Mouse (Mus musculus) embryo, embryonic 10 days (tissue): Measurements from ENCODE around the gene Pik3cd.

Source experiments
- DNase-seq: peaks from one replicate; pipeline ENCODE4 v3.0.0-alpha.2; 2015; ENCODE audit warnings: low spot score

The Pik3cd gene

GRCm38 (mm10) chr4:149689822-149690700, 12.3 kb downstream of the Pik3cd start:
- DNase-seq = no peak

DNA sequence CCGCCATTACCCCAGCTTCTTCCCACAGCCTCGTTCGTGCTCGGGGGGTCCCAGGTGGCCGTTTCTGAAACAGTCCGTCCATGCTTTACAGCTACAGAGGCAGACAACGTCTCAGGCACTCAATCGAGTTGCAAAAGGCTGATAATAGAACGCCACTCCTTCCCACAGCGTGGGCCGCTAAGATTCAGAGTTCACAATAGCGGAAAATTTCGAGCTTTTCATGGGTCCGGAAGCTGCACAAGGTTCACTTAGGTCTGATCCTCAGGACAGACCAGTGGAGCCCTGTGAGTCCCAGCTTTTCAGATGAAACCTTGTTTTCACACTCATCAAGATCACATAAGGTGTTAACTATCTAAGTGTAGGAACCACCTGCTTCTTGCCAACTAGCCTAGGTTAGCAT, 13.5 kb downstream of the Pik3cd start:
- no peak for DNase-seq

GRCm38 (mm10) chr4:149684841-149685623, 17.3 kb downstream of the Pik3cd start:
- no peak for DNase-seq

GRCm38 (mm10) chr4:149683875-149684274, 18.5 kb downstream of the Pik3cd start:
- no peak for DNase-seq

DNA sequence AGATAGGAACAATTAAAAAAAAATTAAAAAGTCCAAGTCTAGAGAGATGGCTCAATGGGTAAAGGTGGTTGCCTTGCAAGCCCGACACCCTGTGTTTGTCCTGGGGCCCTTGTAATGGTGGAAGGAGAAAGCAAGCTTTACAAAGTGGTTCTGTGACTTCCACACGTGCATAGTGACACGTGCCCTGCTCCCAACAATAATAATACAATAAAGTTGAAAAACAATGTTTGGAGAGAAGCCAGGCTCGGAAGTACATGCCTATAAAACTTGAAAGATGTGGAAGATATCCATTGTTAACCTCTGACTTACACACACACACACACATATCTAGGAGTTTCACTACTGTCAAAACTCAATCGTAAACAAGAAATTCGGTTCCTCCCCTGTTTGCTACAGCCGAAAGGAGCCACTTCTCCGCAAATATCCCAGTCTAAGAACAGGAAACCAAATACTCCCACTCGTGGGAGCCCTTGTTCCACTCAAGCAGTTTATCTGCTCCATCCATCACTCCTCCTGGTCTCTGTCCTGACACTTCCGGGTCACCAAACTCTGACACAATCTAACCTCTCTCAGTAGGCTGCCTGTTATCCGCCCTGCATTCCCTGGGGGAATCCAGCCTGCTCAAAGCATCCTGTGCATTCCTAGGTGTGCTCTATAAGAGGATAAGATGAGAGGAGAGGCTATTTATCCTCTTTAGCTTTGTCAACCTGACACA, 23.2 kb downstream of the Pik3cd start:
- DNase-seq = no peak

GRCm38 (mm10) chr4:149678006-149678405, 24.4 kb downstream of the Pik3cd start:
- DNase-seq = no peak

DNA sequence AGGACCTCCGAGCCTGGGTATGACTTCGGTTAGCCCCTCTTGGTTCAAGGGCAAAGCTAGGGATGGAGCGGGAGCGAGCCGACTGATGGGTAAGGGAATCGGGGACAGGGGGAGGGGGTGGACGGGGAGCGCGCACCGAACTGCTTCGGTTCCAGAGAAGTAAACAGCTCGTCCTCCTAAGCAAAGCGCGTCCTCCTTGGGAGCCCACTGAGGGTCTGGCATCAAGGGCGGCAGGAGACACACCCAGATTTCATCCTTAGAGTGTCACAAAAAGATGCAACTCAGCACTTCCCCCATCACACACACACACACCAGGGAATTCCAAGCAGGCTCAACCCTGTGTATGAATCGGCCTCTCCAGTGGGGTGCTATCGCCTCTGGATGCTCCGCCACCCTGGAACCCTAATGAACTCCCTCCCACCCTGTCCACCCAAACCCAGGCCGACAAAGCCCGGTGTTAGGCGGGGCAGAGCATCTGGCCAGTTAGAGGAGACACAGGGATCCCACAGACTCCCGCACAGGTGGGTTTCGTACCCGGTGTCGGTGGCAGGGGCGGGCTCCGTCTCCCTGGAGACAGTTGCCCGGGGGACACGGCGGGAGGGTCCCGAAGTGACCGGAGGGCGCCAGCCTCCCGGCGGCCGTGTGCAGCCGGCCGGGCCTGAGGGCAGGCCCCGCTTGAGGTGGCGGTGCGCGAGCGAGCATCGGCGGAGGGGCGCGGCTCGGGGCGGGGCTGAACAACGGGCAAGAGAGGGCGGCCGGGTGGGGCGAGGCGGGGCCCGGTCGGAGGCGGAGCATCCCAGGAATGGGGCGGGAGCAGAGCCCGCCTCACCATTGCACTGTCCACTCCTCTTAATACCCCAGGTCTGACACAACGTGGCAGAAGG, 26.8 kb downstream of the Pik3cd start:
- peak; percentile 89 for DNase-seq

DNA sequence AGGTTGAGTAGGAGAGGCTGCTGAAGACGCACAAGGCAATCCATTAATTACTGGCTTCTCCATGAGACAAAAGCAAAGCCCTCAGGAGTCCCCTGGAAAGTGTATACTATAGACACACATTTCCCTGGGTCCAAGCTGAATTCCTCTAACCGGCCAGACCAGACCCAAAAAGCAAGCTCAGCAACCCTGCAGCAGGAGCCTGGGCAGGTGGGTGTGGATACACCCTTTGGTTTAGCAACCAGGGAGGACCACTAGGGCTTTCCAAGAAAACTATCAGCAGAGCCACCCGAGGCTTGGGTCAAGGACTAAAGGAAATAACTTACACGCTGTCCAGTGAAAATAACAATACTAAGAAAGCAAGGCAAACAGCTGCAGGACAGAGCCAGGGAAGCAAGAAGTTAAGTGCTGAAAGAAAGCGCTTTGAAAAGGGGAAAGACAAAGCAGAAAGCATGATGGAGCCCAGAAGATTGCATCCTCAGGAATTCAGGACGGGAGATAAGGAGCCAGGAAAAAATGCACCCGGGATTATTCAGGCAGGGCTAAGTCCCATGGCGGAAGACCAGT, 27.5 kb downstream of the Pik3cd start:
- no peak for DNase-seq

GRCm38 (mm10) chr4:149672747-149673146, 29.6 kb downstream of the Pik3cd start:
- DNase-seq = no peak

DNA sequence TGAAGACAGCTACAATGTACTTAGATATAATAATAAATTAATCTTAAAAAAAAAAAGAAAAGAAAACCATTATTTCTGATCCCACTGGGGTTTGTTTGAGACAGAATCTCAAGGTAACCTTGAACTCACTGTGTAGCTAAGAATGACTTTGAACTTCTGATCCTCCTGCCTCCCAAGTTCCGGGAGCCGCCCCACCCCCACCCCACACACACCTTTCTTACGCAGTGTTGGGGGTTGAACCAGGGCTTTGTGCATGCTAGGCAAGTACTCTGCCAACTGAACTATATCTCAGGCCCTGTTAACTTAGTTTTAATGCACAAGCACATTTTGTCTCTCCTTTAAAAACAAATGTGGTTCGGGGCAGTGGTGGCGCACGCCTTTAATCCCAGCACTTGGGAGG, 31.2 kb downstream of the Pik3cd start:
- no peak for DNase-seq

- no peak for DNase-seq
These were observed 36.7 kb downstream of the Pik3cd start for GRCm38 (mm10) chr4:149665692-149666090.

DNA sequence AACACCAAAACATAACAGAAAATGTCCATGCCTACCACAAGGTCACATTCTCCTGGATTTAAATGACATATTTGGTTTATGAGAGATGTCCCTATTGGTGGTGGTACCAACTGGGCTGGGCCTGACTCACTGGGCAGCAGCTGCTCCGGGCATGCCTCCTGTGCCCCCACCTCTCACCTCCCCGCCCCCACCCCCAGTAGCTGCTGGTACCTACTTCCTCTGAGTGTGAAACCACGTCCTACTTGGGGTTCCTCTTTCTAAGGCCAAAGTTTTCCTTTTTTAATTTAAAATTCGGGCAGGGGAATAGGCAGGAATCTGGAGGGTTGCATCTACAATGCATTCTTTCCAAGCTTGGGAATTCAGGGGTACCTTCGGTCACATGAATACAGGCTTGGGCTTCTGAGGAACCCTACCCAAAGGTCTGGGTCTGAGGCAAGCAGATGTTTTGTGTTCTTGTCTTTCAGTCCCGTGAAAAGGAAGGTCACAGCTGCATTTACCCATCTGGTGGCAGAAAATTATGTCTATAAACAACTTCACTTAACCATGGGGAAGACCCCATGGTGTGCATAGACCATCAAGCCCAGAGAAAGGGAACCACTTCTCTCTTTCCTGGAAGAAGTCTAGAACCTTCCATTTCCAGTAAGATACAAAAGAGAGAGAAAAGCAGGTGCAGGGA, 37.2 kb downstream of the Pik3cd start:
- no peak for DNase-seq

DNA sequence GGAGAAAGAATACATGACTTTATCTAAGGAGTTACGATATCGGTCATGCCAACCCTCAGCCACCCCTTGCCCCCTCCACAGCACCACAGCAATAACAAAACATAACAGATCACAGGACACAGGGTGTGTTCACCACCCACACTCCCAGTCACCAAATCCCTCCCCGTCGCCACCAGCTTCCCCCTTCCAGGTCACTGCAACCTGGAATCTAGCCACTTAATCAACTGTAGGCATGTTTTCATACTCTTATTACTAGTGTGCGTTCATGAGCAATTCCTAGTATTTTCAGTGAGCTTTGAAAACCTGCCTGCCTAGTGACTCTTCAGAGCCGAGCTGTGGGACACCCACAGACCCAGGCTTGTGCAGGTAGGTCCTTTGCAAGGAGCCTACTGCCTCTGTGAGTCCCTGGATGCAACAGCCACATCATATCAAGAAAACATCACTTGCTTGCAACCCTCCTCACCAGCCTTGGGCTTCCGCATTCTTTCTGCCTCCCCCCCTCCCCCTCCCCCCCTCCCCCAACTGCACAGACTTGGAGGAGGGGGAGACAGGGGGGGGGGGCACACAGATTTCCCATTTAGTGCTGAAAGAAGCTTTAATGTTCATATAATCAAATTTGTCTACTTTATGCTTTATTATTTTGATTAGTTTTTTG, 38.4 kb downstream of the Pik3cd start:
- DNase-seq = no peak

DNA sequence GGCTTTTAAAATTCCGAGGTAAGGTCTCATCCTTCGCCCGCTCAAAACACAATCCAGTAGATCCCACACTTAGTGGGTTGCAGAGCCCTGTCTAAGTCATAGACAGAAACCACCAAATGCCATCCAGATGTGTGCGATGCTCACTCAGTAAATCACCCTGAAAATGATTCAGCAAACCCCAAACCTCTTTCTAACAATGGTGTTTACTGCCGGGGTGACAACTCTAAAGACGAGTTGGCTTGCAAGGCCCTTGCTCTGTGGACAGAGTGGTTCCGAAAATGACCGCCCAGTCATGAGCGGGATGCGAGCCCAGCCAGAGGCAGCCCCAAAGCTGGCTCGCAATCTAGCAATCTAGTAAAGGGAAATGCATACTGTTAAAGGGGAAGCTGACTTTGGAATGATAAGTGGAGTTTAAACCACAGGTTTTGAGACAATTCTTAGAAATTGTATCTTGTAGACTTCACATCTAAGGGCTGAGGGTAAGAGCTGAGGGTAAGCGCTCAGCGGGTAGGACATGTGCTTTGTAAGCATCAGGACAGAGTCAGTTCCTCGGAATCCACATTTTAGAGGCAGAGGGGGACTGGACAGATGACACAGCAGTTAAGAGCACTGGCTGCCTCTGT, 40.3 kb downstream of the Pik3cd start:
- no peak for DNase-seq

DNA sequence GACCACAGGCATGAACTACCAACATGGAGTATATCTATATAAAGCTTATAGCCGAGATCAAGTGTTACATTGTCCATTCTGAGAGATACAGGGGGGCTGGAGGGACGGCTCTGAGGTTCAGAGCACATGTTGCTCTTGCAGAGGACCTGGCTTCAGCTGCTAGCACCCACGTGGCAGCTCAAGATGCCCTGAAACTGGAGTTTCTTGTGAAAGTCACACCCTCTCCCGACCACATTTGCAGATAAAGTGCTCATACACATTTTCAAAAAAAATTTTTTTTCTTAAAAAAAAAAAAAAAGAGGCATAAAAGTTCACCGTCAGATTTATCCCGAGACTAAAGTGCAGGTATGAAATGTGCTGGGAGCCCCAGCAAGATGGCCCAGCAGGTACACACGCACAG, 41.8 kb downstream of the Pik3cd start:
- DNase-seq = no peak

- no peak for DNase-seq
These were observed 42.8 kb downstream of the Pik3cd start for GRCm38 (mm10) chr4:149659495-149660116.

DNA sequence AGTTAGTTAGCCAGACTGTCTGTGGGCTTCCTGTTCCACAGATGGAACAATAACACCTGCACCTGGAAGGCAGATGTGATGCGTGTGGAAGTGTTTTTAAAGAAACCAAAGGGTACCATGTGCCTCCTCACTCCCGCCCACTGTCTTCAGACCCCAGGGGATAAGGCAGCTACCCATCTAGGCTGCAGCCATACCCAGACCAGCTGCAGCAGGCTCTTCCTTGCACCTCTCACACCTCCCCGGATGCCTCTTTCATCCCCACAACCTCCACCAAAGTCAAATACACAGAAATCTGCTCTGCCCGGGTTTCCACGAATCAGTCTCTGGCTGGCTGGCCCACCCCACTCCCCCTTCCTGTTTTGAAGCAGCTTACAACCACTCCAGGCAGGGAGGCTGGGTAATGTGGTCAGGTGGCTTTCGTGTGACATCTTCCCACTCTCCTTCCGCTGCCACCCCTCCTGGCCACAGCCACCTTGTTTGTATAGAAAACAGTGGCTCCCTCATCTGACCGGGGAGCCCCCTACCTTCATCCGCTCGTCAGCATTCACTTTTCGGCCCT, 44.4 kb downstream of the Pik3cd start:
- DNase-seq = no peak

DNA sequence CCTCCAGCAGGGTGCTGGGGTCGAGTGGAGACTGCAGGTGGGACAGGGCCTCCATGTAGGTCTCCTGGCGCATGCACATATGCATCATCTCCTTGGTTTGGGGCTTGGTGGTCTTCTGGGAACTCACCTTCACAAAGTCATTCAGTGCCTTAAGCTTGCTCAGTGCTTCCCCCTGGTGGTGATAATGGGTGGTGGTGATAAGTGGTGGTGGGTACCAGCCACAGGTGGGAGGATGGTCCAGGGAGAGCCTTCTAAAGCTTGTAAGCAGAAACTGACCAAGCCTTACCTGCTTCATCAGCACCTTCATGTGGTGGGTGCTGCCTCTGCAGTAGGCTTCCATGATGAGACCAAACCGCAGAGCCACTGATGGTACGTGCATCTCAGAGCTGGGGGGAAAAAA, 48.1 kb downstream of the Pik3cd start:
- DNase-seq = peak; percentile 60
